Mouse (Mus musculus) testis, postnatal 14 days (tissue): ENCODE measurements around the gene Zbtb34.

Experiments used
- DNase-seq: peaks from one replicate; pipeline ENCODE4 v3.0.0; 2021; ENCODE audit warnings: low spot score

Zbtb34 gene

GRCm38 (mm10) chr2:33430771-33431699 lies at the start of gene Zbtb34:
Zbtb34 (minus strand) TSS chr2:33431324.
- peak; percentile 73 for DNase-seq

DNA sequence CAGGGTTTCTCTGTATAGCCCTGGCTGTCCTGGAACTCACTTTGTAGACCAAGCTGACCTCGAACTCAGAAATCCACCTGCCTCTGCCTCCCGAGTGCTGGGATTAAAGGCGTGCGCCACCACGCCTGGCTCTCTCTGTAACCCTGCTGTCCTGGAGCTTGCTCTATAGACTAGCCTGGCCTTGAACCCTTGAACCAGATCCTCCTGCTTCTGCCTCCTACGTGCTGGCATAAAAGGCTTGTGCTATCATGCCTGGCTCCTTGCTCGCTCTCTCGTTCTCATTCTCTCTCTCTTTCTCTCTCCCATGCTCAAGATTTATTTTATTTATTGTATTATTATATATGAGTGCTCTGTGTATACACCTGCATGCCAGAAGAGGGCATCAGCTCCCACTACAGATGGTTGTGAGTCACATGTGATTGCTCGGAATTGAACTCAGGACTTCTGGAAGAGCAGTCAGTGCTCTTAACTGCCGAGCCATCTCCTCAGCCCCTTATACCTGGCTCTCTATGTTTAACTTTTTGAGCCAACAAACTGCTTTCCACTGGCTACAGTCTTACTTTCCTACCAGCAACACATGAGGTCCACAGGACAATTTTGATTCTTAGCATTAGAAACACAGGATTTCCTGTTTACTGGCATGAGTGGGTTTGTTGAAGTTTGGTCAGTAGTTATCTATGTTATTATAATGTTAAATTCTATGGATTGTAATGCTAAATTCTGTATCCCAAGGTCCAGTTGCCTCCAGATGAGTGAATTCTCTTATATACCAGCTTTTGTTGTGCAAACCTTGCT lies 47.0 kb upstream of the Zbtb34 start:
- no peak for DNase-seq

GRCm38 (mm10) chr2:33475961-33476360 lies 44.8 kb upstream of the Zbtb34 start:
- no peak for DNase-seq

GRCm38 (mm10) chr2:33468466-33469097 lies 37.5 kb upstream of the Zbtb34 start, which contains the start of gene Zbtb43:
Zbtb43 (minus strand) TSS chr2:33468559.
- peak; percentile 94 for DNase-seq

GRCm38 (mm10) chr2:33467546-33468465 lies 36.7 kb upstream of the Zbtb34 start:
- no peak for DNase-seq

- DNase-seq: no peak
These were observed 34.8 kb upstream of the Zbtb34 start for GRCm38 (mm10) chr2:33465966-33466365.

DNA sequence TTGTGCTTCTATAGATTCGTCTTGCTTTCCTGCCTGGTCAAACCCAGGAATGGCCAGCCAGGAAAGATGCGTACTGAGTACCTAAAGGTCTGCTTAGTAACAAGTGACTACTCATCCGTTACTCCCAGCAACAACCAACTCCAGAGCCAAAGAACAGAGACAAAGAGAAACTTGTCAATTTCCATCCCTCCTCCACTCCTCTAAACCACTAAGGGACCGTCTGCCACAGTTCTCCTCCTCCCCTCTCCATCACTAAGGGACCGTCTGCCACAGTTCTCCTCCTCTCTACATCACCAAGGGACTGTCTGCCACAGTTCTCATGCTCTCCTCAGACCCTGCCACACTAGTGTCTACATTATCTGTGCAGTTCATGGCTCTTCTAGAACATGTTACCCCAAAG lies 34.1 kb upstream of the Zbtb34 start:
- no peak for DNase-seq

DNA sequence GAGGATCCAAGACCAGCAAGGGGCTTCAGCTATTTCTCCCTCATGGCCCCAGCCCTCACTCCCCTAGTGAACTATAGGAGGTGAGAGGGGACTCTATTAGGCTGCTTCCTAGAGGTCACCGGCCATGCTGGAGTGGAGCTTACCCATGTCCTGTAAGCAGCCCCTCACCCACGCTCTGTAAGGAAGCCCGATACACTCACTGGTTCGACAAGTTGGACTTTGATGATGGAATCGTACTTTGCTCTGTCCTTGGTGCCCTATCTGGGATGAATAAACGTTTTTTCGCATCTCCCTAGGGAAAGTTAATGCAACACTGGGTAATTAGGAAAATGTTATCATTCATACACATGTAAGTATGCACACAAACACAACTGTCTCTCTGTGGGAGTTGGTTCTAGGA lies 30.9 kb upstream of the Zbtb34 start:
- no peak for DNase-seq

- no peak for DNase-seq
These were observed 29.9 kb upstream of the Zbtb34 start for GRCm38 (mm10) chr2:33461066-33461465.

- DNase-seq: no peak
These were observed 28.5 kb upstream of the Zbtb34 start for GRCm38 (mm10) chr2:33459660-33460059.

DNA sequence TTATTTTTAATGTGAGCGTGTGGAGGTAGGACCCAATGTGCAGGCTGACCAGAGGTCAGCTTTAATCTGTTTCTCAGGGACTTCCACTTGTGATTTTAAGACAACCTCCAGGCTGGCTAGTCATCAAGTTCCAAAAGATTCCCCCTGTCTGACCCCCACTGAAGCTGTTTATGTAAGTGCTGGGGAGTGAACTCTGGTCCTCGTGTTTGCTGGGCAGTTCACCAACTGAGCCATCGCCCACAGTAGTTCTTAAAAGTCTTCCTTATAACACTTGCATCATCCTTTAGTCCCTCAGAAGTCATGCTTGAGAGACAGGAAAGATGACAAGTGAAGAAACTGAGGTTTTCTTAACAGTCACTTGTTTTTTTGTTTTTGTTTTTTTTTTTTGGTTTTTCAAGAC lies 25.6 kb upstream of the Zbtb34 start:
- no peak for DNase-seq

DNA sequence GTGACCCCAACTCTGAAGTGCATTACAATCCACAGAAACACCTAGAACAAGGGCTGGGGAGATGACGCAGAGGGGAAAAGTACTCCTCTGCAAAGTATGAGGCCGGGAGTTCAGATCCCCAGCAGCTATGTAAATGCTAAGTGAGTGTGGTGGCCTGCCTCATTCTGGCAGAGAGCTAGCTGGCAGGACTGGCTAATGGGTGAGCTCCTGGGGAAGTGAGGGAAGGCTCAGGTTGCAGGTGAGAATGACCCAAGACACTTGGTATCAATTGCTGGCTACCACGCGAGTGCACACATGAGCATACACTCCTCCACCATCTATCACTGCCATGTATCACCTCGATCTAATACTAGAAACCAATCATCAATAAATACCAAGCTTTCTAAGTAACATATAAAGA lies 25.1 kb upstream of the Zbtb34 start:
- DNase-seq: no peak

DNA sequence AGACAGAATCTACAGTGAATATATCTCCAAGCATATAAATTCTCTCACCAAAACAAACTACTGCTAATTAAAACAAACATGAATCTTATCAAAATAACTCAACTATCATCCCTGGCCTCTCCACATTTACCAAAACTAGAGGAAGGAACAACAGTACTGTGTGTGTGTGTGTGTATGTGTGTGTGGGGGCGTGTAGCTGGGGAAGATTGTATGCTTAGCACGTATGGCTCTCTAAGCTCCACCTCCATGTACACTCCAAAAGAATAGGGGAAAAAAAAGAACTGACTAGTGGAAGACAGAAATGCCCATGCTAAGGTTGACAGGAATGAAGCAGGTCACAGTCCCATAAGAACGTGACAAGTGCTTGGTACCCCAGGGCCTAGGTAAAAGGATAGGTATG lies 24.2 kb upstream of the Zbtb34 start:
- no peak for DNase-seq

DNA sequence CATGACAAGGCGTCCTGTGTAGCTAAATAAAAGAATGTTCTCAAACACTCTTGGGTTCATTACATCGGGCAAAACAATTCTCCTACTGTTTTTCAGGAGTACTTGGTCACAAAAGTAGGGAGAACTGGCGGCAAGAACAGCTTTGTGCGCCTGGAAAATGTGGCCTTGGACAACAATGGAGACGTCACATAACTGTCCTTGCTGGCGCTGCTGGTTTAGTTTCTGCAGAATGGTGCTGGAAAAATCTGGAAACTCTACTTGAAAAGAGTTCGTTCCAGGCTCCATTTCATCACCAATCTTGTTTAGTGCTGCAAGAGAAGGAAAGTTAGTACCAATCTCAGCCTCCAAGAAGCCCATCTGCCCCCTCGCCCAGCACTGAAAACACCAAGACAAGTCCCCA lies 23.7 kb upstream of the Zbtb34 start:
- DNase-seq: no peak

GRCm38 (mm10) chr2:33453476-33453875 lies 22.4 kb upstream of the Zbtb34 start:
- DNase-seq: no peak

DNA sequence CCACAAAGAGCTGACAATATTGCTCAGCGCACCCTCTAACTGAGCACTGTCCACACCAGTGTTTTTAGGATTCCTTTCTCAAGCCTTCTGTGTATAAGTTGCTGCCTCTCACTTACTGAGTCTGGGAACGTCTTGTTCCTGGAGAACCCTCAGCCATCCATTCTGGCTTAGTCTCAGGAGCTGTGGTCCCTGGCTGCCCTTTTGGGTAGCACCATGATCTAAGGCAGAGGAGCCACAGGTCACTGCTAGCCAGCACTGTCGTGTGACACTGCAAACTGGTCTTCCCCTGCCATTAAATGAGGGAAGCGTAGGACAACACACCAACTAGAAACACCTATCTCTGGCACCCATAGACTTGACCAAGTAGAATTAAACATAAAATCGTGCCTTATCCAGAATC lies 21.6 kb upstream of the Zbtb34 start:
- DNase-seq: no peak

DNA sequence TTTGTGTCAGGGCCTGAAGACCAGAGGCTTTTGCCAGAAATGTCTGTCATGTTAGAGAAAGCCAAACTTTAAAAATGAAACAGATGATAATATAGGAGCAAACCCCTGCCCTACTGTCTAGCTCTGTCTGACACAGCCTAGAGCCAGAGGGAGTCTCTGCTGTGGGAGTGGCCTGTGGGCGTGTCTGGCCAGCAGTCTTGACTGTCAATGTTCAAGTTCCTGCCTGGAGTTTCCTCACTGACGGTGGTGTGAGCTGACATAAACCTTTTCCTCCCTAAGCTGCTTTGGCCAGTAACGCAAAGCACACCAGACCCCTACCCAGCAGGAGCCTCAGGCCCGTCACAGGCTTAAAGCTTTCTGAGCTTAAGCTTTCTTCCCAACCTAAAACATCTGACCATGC lies 21.0 kb upstream of the Zbtb34 start:
- DNase-seq: no peak

GRCm38 (mm10) chr2:33451038-33451978 lies 20.2 kb upstream of the Zbtb34 start:
- DNase-seq: no peak

- DNase-seq: no peak
These were observed 18.2 kb upstream of the Zbtb34 start for GRCm38 (mm10) chr2:33449119-33449873.

GRCm38 (mm10) chr2:33446796-33447195 lies 15.7 kb upstream of the Zbtb34 start:
- no peak for DNase-seq
